Mouse (Mus musculus) thymus, postnatal 10 days (tissue): ENCODE results near the gene Dcaf8.
"Not testable (repeated sequence)": the region's sequence is repeated elsewhere in the genome, so short reads cannot be mapped to it uniquely, and the experiment has no call there.

Experiments
- DNase-seq, 2 experiments: peaks; one replicate each; pipeline ENCODE4 v3.0.0; 2021; ENCODE audit warnings: low spot score in 2 of 2

Gene Dcaf8

GRCm38 (mm10) chr1:172218164-172218910 lies 70.5 kb downstream of the Dcaf8 start:
- DNase-seq: no peak

- DNase-seq: no peak
Measured at GRCm38 (mm10) chr1:172219451-172220406, 71.8 kb downstream of the Dcaf8 start, which contains the start of gene Casq1. Gene Casq1, minus strand, starts transcription at chr1:172219868.

DNA sequence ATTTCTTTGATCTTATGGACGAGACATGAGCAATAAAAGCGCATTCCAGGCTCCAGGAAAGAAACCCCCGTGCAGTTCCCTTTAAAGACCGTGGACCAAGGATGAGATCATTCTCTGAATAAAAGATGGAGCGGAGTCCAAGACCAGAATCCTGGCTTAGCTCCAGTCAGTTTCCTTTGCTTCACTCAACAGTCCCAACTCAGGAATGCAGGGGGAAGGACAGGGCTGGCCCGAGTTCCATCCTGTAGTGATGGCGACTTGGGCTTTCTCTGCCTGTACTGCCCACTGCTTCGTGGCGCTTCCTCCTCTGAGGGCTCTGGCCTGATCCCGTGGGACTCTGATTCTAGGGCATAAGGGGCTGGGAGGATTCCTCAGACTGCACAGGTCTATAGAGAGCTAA lies 72.5 kb downstream of the Dcaf8 start:
- no peak for DNase-seq

GRCm38 (mm10) chr1:172221297-172222063 lies 73.6 kb downstream of the Dcaf8 start:
- DNase-seq: no peak

DNA sequence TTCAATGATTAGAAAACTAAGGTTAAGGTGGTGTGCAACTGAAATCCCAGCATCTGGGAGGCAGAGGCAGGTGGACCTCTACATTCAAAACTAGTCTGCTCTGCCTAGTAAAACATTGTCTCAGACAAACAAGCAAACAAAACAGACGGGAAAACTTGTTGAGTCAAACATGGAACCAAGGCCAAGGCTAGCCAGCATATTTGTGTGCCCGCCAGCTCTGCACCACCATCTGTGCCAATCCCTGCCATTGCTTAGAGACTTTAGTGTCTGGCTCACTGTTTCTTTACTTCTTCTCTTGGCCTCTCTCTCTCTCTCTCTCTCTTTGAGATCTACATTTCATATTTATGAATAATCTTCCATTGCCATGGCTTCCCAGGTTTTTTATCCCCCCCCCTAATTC lies 80.3 kb downstream of the Dcaf8 start:
- DNase-seq: no peak

DNA sequence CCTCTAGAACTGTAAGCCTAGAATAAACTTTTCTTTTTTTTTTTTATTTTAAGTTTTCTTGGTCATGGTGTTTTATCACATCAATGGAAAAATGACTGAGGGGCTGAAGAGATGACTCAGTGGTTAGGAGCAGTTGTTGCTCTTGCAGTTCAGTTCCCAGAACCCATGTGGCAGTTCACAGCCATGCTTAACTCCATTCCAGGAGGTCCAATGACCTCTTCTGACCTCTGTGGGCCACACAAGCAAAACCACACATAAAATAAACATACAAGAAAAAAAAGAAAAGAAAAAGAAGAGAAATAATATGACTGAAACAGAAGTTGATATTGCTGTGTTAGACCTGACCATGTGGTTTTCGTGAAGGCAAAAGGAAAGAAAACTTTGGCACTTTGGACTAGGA lies 81.3 kb downstream of the Dcaf8 start:
- no peak for DNase-seq

DNA sequence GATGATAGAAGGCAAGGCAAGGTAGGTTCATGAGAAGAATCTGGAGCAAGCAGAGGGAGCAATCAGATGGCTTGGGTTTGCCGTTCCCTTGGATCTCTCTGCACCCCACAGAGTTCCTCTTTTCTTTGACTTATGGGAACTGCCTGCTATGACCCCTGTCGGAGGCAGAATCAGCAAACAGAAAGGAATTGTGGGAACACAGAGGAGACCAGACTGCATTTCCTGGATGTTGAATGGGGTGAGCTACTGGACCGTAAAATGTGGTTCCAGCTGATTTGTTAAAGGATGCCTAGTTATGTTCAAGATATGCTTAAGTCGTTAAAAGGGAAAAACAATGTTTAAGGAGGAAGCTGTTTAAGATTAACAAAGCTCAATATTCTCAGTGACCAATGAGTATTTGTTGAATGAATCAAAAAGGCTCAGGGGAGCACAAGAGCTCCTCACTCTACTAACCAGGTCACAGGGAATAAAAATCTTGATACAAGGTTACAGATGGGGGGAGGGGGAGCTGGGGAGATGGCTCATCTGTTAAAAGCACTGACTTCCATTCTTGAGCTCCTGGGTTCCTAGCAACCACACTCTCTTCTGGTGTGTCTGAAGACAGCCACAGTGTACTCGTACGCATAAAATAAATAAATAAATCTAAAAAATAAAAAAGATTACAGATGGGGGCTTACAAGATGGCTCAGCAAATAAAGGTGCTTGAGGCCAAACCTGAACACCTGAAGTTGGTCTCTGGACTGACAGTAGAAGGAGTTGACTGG lies 93.2 kb downstream of the Dcaf8 start:
- DNase-seq: no peak

DNA sequence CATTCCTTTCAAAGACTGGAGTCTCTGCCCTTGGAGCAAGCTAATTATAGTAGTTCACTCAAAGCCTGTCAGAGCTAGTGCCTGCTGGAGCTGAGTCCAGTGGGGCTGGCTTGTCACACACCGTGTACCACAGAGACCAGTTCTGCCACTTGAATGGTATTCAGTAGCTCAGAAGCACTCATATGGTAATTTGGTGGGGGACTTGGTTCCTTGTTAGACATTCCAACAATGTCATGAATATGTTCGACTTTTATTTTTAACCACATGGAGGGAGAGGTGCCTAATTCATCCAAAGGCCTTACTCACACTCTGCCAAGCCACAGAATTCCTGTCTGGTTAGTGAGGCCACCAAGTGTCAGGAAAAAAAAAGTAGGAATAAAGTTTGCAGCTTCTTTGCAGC lies 94.5 kb downstream of the Dcaf8 start:
- no peak for DNase-seq

DNA sequence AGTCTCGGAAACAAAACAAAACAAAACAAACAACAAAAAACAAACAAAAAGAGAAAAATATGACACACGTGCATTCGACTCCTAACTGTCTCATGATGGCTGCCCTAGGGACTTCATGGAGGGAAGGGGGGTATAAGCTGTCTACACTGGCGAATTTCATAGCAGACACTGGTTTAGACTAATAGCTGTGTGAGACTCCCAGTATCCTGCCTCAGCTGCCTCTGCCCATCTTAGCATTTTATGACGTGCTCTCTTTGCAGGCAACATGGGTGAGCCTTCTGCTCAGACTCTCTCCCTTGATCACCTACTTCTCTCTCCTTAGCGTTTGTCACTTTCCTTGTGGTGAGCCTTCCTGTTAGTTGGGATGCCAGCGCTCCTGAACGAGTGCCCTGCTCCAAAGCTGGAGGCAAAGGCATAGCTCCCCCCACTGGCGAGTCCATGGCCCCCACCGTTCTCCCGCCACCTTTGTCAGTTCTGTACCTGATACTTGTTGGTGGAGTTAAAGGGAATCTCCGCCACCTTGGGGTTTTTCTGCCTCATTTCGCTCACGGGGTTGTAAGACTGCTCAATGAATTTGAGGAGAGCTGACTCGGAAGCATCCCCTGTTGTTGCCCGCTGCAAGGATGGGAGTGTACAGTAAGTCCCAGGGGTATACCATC lies 95.8 kb downstream of the Dcaf8 start:
- DNase-seq: no peak

DNA sequence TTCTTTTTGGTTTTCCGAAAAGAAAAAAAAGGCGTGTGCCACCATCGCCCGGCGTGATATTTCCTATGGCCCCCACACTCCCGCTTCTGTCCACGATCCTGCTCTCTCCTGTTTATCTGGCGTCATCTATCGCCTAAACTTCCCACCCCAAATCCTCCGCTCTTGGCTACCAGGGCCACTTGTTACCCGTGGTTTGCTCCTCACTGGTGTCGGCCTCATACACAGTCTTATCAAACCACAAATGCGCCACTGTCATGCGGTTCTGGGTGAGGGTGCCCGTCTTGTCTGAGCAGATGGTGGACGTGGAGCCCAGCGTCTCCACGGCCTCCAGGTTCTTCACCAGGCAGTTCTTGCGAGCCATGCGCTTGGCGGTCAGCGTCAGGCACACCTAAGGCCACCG lies 96.8 kb downstream of the Dcaf8 start:
- DNase-seq: not testable (repeated sequence)
